Mouse (Mus musculus) liver, embryonic 14.5 days (tissue): ENCODE results near the gene Krtap16-1. TPM values are rescaled to one million over a fixed set of nuclear protein-coding genes. Genes with fewer than 3 reads are reported as not detected.

Experiments
- ATAC-seq: fragments of 200-750 bp; cut with Nextera tagmentation; 2 replicates; pipeline ENCODE4 v1.8.0; 2017; ENCODE audit warnings: moderate number of reproducible peaks, mild to moderate bottlenecking, moderate library complexity; ENCODE audit not compliant: insufficient read depth
- DNase-seq, 3 experiments: peaks; one replicate each; pipeline ENCODE4 v3.0.0-alpha.2; 2012 to 2013; ENCODE audit warnings: low read depth in 3 of 3, low spot score in 3 of 3
- H3K27ac ChIP-seq: fragments of 300-500 bp; sonication (generic); 2 replicates; pipeline ENCODE4 v1.5.1; 2014; ENCODE audit warnings: moderate library complexity, mild to moderate bottlenecking, control low read depth, inconsistent platforms
- H3K27me3 ChIP-seq: fragments of 300-500 bp; sonication (generic); 2 replicates; pipeline ENCODE4 v1.6.1; 2014; ENCODE audit warnings: mild to moderate bottlenecking, low read length, moderate library complexity; ENCODE audit not compliant: control insufficient read depth, insufficient read depth
- H3K36me3 ChIP-seq: fragments of 300-500 bp; sonication (generic); replicated peaks from 2 replicates; pipeline ENCODE4 v1.6.1; 2014; ENCODE audit warnings: low read depth; ENCODE audit not compliant: control insufficient read depth, insufficient read depth
- H3K4me1 ChIP-seq, 2 experiments: fragments of 200-500 bp in 1 of 2; fragments of 300-500 bp in 1 of 2; sonication (generic) in 1 of 2; replicated peaks; 2 replicates each; pipeline ENCODE4 v1.6.1; 2012 to 2014; ENCODE audit warnings: antibody characterized with exemption in 1 of 2, inconsistent platforms in 1 of 2, low read length in 1 of 2; ENCODE audit not compliant: control insufficient read depth in 2 of 2, insufficient read depth in 2 of 2
- H3K4me2 ChIP-seq: fragments of 300-500 bp; sonication (generic); 2 replicates; pipeline ENCODE4 v1.6.1; 2014; ENCODE audit warnings: low read depth, mild to moderate bottlenecking, control low read depth, moderate library complexity
- H3K4me3 ChIP-seq, 2 experiments: fragments of 200-500 bp in 1 of 2; fragments of 300-500 bp in 1 of 2; sonication (generic) in 1 of 2; 2 replicates each; pipeline ENCODE4 v1.5.1; 2012 to 2014; ENCODE audit warnings: low read depth in 2 of 2, low read length in 2 of 2, mild to moderate bottlenecking in 2 of 2, control low read depth in 1 of 2, inconsistent platforms in 1 of 2, moderate library complexity in 1 of 2; ENCODE audit not compliant: insufficient read depth in 1 of 2
- H3K9ac ChIP-seq: fragments of 300-500 bp; sonication (generic); replicated peaks from 2 replicates; pipeline ENCODE4 v1.6.1; 2014; ENCODE audit warnings: mild to moderate bottlenecking, control low read depth, moderate library complexity
- H3K9me3 ChIP-seq: fragments of 300-500 bp; sonication (generic); 2 replicates; pipeline ENCODE4 v1.6.1; 2016; ENCODE audit warnings: low read length, mixed read lengths; ENCODE audit not compliant: control insufficient read depth
- CTCF ChIP-seq: IDR thresholded peaks from 2 replicates; pipeline ENCODE4 v1.5.1; 2016; ENCODE audit warnings: antibody characterized with exemption, low read depth, control low read depth
- EP300 ChIP-seq: IDR thresholded peaks from 2 replicates; pipeline ENCODE4 v1.6.1; 2016; ENCODE audit warnings: antibody characterized with exemption, low read depth
- WGBS: fragments of 180-500 bp; shearing (Covaris S2); extraction: QIAGEN DNeasy Blood & Tissue Kit; methylation state at CpG from one replicate; pipeline ENCODE4 v1.1.7; 2014; ENCODE audit not compliant: insufficient replicate concordance; 5-methylcytosine and 5-hydroxymethylcytosine counted together
- polyA plus RNA-seq, 2 experiments: library from polyadenylated mRNA; depleted of rRNA in 1 of 2; stranded (reverse) in 1 of 2; unstranded in 1 of 2; fragments of >200 nt; fragmentation: Nextera tagmentation in 1 of 2; extraction: Ambion mirVana in 1 of 2; gene quantifications; 2 replicates each; pipeline versions ENCODE4 v1.2.1 to v1.2.3; 2012 to 2014

The Krtap16-1 gene
- polyA plus RNA-seq, 2 experiments, result not detected

DNA sequence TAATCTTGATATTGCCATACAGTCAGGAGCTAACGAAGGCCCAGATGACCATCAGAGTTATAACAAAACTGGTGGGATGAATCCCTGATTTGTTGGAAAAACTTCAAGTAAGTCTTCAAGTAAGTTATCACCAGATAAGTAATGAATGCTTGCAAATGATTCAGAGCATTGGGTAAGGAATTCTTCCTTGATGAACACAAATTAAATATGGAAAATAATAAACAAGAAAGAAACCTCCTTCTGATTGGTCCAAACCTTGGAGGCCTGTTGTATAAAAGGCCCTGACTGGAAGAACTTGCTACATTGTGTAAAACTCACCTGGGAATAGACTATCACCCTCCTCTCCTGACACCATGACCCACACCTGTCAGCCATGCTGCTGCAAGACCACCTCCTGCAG lies 50.4 kb downstream of the Krtap16-1 start, which contains the start of gene Krtap31-2:
TSS of gene Krtap31-2 (plus strand) at position 301 of the 400 bp plus-strand sequence.
- H3K27ac ChIP-seq, result no peak within 1 kb of the TSS
- no peak within 1 kb of the TSS for H3K4me2 ChIP-seq
- TF ChIP-seq CTCF, result no peak
- no peak for TF ChIP-seq EP300
- H3K27me3 ChIP-seq, result no peaks in the 10 kb centered on the region
- no peaks in the 10 kb centered on the region for H3K4me1 ChIP-seq
- H3K9me3 ChIP-seq, result no peaks in the 10 kb centered on the region
- 53% methylated on average over 1 of the region's 1 CpGs for WGBS
- no peak within 1 kb of the TSS for H3K4me3 ChIP-seq
- ATAC-seq (no peak), DNase-seq (no peak)
- H3K9ac ChIP-seq, result no peak within 1 kb of the TSS
- H3K36me3 ChIP-seq, result no peaks in the 10 kb centered on the region

Other genes starting within 250 kb of the Krtap16-1 start
Only the 30 nearest of the 32 such genes appear.
- not detected in 2 replicates for gene Krtap4-8, start 205.9 kb downstream of the Krtap16-1 start, polyA plus RNA-seq (2012; rRNA removed)
- not detected in 2 replicates for gene Krtap4-8, start 205.9 kb downstream of the Krtap16-1 start, polyA plus RNA-seq (2014; fragmentation: Nextera tagmentation; extraction: Ambion mirVana)
- not detected in 2 replicates for gene Krtap4-9, start 201.4 kb downstream of the Krtap16-1 start, polyA plus RNA-seq (2012; rRNA removed)
- gene Krtap4-9, start 201.4 kb downstream of the Krtap16-1 start, polyA plus RNA-seq (2014; fragmentation: Nextera tagmentation; extraction: Ambion mirVana), result not detected in 2 replicates
- not detected in 2 replicates for gene Gm11596, start 193.1 kb downstream of the Krtap16-1 start, polyA plus RNA-seq (2012; rRNA removed)
- not detected in 2 replicates for gene Gm11596, start 193.1 kb downstream of the Krtap16-1 start, polyA plus RNA-seq (2014; fragmentation: Nextera tagmentation; extraction: Ambion mirVana)
- not detected in 2 replicates for gene Gm11569, start 187.7 kb downstream of the Krtap16-1 start, polyA plus RNA-seq (2012; rRNA removed)
- not detected in 2 replicates for gene Gm11569, start 187.7 kb downstream of the Krtap16-1 start, polyA plus RNA-seq (2014; fragmentation: Nextera tagmentation; extraction: Ambion mirVana)
- gene Gm11554, start 182.2 kb downstream of the Krtap16-1 start, polyA plus RNA-seq (2012; rRNA removed), result not detected in 2 replicates
- not detected in 2 replicates for gene Gm11554, start 182.2 kb downstream of the Krtap16-1 start, polyA plus RNA-seq (2014; fragmentation: Nextera tagmentation; extraction: Ambion mirVana)
- not detected in 2 replicates for gene Krtap4-13, start 176.7 kb downstream of the Krtap16-1 start, polyA plus RNA-seq (2012; rRNA removed)
- gene Krtap4-13, start 176.7 kb downstream of the Krtap16-1 start, polyA plus RNA-seq (2014; fragmentation: Nextera tagmentation; extraction: Ambion mirVana), result not detected in 2 replicates
- not detected in 2 replicates for gene Gm11564, start 170.9 kb downstream of the Krtap16-1 start, polyA plus RNA-seq (2012; rRNA removed)
- not detected in 2 replicates for gene Gm11564, start 170.9 kb downstream of the Krtap16-1 start, polyA plus RNA-seq (2014; fragmentation: Nextera tagmentation; extraction: Ambion mirVana)
- not detected in 2 replicates for gene 2300003K06Rik, start 148.5 kb downstream of the Krtap16-1 start, polyA plus RNA-seq (2012; rRNA removed)
- not detected in 2 replicates for gene 2300003K06Rik, start 148.5 kb downstream of the Krtap16-1 start, polyA plus RNA-seq (2014; fragmentation: Nextera tagmentation; extraction: Ambion mirVana)
- 0.11 TPM in 1 of 2 replicates, not detected in the other for gene Krtap4-16, start 135.0 kb downstream of the Krtap16-1 start, polyA plus RNA-seq (2012; rRNA removed)
- not detected in 2 replicates for gene Krtap4-16, start 135.0 kb downstream of the Krtap16-1 start, polyA plus RNA-seq (2014; fragmentation: Nextera tagmentation; extraction: Ambion mirVana)
- not detected in 2 replicates for gene Gm11568, start 128.7 kb downstream of the Krtap16-1 start, polyA plus RNA-seq (2012; rRNA removed)
- not detected in 2 replicates for gene Gm11568, start 128.7 kb downstream of the Krtap16-1 start, polyA plus RNA-seq (2014; fragmentation: Nextera tagmentation; extraction: Ambion mirVana)
- not detected in 2 replicates for gene Gm11559, start 122.1 kb downstream of the Krtap16-1 start, polyA plus RNA-seq (2012; rRNA removed)
- not detected in 2 replicates for gene Gm11559, start 122.1 kb downstream of the Krtap16-1 start, polyA plus RNA-seq (2014; fragmentation: Nextera tagmentation; extraction: Ambion mirVana)
- not detected in 2 replicates for gene Krtap9-1, start 113.2 kb downstream of the Krtap16-1 start, polyA plus RNA-seq (2012; rRNA removed)
- not detected in 2 replicates for gene Krtap9-1, start 113.2 kb downstream of the Krtap16-1 start, polyA plus RNA-seq (2014; fragmentation: Nextera tagmentation; extraction: Ambion mirVana)
- not detected in 2 replicates for gene Gm11567, start 107.4 kb downstream of the Krtap16-1 start, polyA plus RNA-seq (2012; rRNA removed)
- not detected in 2 replicates for gene Gm11567, start 107.4 kb downstream of the Krtap16-1 start, polyA plus RNA-seq (2014; fragmentation: Nextera tagmentation; extraction: Ambion mirVana)
- not detected in 2 replicates for gene Krtap31-1, start 78.7 kb downstream of the Krtap16-1 start, polyA plus RNA-seq (2012; rRNA removed)
- gene Krtap31-1, start 78.7 kb downstream of the Krtap16-1 start, polyA plus RNA-seq (2014; fragmentation: Nextera tagmentation; extraction: Ambion mirVana), result not detected in 2 replicates
- not detected in 2 replicates for gene Gm11565, start 71.8 kb downstream of the Krtap16-1 start, polyA plus RNA-seq (2012; rRNA removed)
- gene Gm11565, start 71.8 kb downstream of the Krtap16-1 start, polyA plus RNA-seq (2014; fragmentation: Nextera tagmentation; extraction: Ambion mirVana), result not detected in 2 replicates
- gene Krtap31-2, start 50.3 kb downstream of the Krtap16-1 start, polyA plus RNA-seq (2012; rRNA removed), result not detected in 2 replicates
- not detected in 2 replicates for gene Krtap31-2, start 50.3 kb downstream of the Krtap16-1 start, polyA plus RNA-seq (2014; fragmentation: Nextera tagmentation; extraction: Ambion mirVana)
- not detected in 2 replicates for gene Krtap9-5, start 38.1 kb downstream of the Krtap16-1 start, polyA plus RNA-seq (2012; rRNA removed)
- gene Krtap9-5, start 38.1 kb downstream of the Krtap16-1 start, polyA plus RNA-seq (2014; fragmentation: Nextera tagmentation; extraction: Ambion mirVana), result not detected in 2 replicates
- gene Krtap29-1, start 7.5 kb downstream of the Krtap16-1 start, polyA plus RNA-seq (2012; rRNA removed), result not detected in 2 replicates
- gene Krtap29-1, start 7.5 kb downstream of the Krtap16-1 start, polyA plus RNA-seq (2014; fragmentation: Nextera tagmentation; extraction: Ambion mirVana), result not detected in 2 replicates
- gene Krtap17-1, start 7.4 kb upstream of the Krtap16-1 start, polyA plus RNA-seq (2012; rRNA removed), result not detected in 2 replicates
- gene Krtap17-1, start 7.4 kb upstream of the Krtap16-1 start, polyA plus RNA-seq (2014; fragmentation: Nextera tagmentation; extraction: Ambion mirVana), result not detected in 2 replicates
- not detected in 2 replicates for gene Krt33a, start 29.6 kb upstream of the Krtap16-1 start, polyA plus RNA-seq (2012; rRNA removed)
- gene Krt33a, start 29.6 kb upstream of the Krtap16-1 start, polyA plus RNA-seq (2014; fragmentation: Nextera tagmentation; extraction: Ambion mirVana), result not detected in 2 replicates
- gene Krt33b, start 43.3 kb upstream of the Krtap16-1 start, polyA plus RNA-seq (2012; rRNA removed), result not detected in 2 replicates
- not detected in 2 replicates for gene Krt33b, start 43.3 kb upstream of the Krtap16-1 start, polyA plus RNA-seq (2014; fragmentation: Nextera tagmentation; extraction: Ambion mirVana)
- not detected in 2 replicates for gene Krt34, start 55.0 kb upstream of the Krtap16-1 start, polyA plus RNA-seq (2012; rRNA removed)
- gene Krt34, start 55.0 kb upstream of the Krtap16-1 start, polyA plus RNA-seq (2014; fragmentation: Nextera tagmentation; extraction: Ambion mirVana), result not detected in 2 replicates
- gene Krt31, start 64.0 kb upstream of the Krtap16-1 start, polyA plus RNA-seq (2012; rRNA removed), result not detected in 2 replicates
- gene Krt31, start 64.0 kb upstream of the Krtap16-1 start, polyA plus RNA-seq (2014; fragmentation: Nextera tagmentation; extraction: Ambion mirVana), result not detected in 2 replicates
- not detected in 2 replicates for gene Krt32, start 101.6 kb upstream of the Krtap16-1 start, polyA plus RNA-seq (2012; rRNA removed)
- not detected in 2 replicates for gene Krt32, start 101.6 kb upstream of the Krtap16-1 start, polyA plus RNA-seq (2014; fragmentation: Nextera tagmentation; extraction: Ambion mirVana)
- gene Krt35, start 109.6 kb upstream of the Krtap16-1 start, polyA plus RNA-seq (2012; rRNA removed), result not detected in 2 replicates
- not detected in 2 replicates for gene Krt35, start 109.6 kb upstream of the Krtap16-1 start, polyA plus RNA-seq (2014; fragmentation: Nextera tagmentation; extraction: Ambion mirVana)
- not detected in 2 replicates for gene Krt36, start 119.0 kb upstream of the Krtap16-1 start, polyA plus RNA-seq (2012; rRNA removed)
- gene Krt36, start 119.0 kb upstream of the Krtap16-1 start, polyA plus RNA-seq (2014; fragmentation: Nextera tagmentation; extraction: Ambion mirVana), result not detected in 2 replicates
- gene Krt13, start 135.0 kb upstream of the Krtap16-1 start, polyA plus RNA-seq (2012; rRNA removed), result 0.08 TPM in 1 of 2 replicates, not detected in the other
- gene Krt13, start 135.0 kb upstream of the Krtap16-1 start, polyA plus RNA-seq (2014; fragmentation: Nextera tagmentation; extraction: Ambion mirVana), result not detected in 2 replicates
- gene Krt15, start 149.3 kb upstream of the Krtap16-1 start, polyA plus RNA-seq (2012; rRNA removed), result 0.18 and 0.35 TPM in 2 replicates
- gene Krt15, start 149.3 kb upstream of the Krtap16-1 start, polyA plus RNA-seq (2014; fragmentation: Nextera tagmentation; extraction: Ambion mirVana), result 0.08 TPM in 1 of 2 replicates, not detected in the other
- gene Krt19, start 162.1 kb upstream of the Krtap16-1 start, polyA plus RNA-seq (2012; rRNA removed), result 1.8 and 2.0 TPM in 2 replicates
- gene Krt19, start 162.1 kb upstream of the Krtap16-1 start, polyA plus RNA-seq (2014; fragmentation: Nextera tagmentation; extraction: Ambion mirVana), result 1.2 and 2.4 TPM in 2 replicates
- not detected in 2 replicates for gene Krt9, start 206.6 kb upstream of the Krtap16-1 start, polyA plus RNA-seq (2012; rRNA removed)
- gene Krt9, start 206.6 kb upstream of the Krtap16-1 start, polyA plus RNA-seq (2014; fragmentation: Nextera tagmentation; extraction: Ambion mirVana), result not detected in 2 replicates